Mouse (Mus musculus): ENCODE measurements around the gene Efnb3. TPM values are rescaled to one million over a fixed set of nuclear protein-coding genes. Genes with fewer than 3 reads are reported as not detected.

The Efnb3 gene
- total RNA-seq, 2 experiments from 2014 or later: 0.35 to 0.69 TPM

DNA sequence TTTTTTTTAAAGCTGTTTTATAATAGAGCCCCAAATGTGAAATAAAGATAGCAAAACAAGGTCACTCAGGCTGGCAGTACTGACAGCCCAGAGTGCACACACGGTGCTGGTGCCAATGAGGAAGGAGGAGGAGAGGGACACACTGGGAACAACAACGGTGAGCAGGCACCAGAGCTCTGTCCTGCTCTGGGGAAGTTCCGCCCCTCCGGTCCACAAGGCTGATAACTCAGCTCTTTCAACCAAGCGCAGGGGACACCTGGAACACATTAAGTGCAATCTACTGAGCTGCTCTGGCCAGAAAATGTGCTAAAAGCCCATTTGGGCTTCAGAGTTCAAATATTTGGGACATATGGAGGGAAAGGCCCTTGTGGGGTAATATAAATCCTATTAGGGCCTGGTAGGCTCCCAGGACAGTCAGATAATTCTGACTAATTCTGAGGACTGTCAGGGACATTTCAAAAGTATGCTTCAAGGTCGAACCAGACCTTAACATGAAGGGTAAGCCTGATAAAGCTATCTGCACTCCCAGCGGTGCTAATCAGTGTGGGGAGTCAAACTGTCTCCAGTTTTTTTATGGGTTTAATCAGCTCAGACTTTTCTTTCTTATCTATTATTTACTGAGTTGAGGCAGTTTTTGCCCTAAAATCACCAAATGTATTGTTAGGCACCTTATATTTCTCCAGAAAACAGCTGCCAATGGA, 49.1 kb downstream of the Efnb3 start:
- no peak for DNase-seq

Small RNA genes within 50 kb of the gene (microRNA-seq; reads per million reads assigned to microRNA genes)
- 0 reads per million in 2 experiments for gene Gm27493 (ENCODE audit: borderline replicate concordance in 2 of 2)

Other genes starting within 250 kb of the Efnb3 start
- 1 to 10 TPM; 1.2 to 2.5 TPM for gene Cntrob, start 236.4 kb downstream of the Efnb3 start, total RNA-seq (2021)
- gene Trappc1, start 236.2 kb downstream of the Efnb3 start, total RNA-seq (2021): 10 to 100 TPM; 39.6 to 48.3 TPM
- gene Kcnab3, start 233.9 kb downstream of the Efnb3 start, total RNA-seq (2021): under 1 TPM in 1 of 2 experiments, not detected in 1; 0.13 TPM
- under 1 TPM in 1 of 2 experiments, not detected in 1; 0.35 TPM for gene Rnf227, start 219.7 kb downstream of the Efnb3 start, total RNA-seq (2021)
- gene Chd3, start 190.8 kb downstream of the Efnb3 start, total RNA-seq (2021): 10 to 100 TPM; 12.0 to 13.9 TPM
- 10 to 100 TPM; 60.4 to 65.0 TPM for gene Naa38, start 164.7 kb downstream of the Efnb3 start, total RNA-seq (2021)
- 10 to 100 TPM; 26.5 to 26.9 TPM for gene Cyb5d1, start 164.6 kb downstream of the Efnb3 start, total RNA-seq (2021)
- gene Tmem88, start 162.0 kb downstream of the Efnb3 start, total RNA-seq (2021): 1 to 10 TPM; 6.1 to 7.0 TPM
- 10 to 100 TPM; 23.9 to 27.7 TPM for gene Kdm6b, start 146.5 kb downstream of the Efnb3 start, total RNA-seq (2021)
- gene Dnah2, start 11.1 kb downstream of the Efnb3 start, total RNA-seq (2021): under 1 TPM; 0.03 to 0.48 TPM
- 1 to 10 TPM; 3.4 to 3.7 TPM for gene Wrap53, start 20.1 kb upstream of the Efnb3 start, total RNA-seq (2021)
- 10 to 100 TPM; 12.2 to 12.7 TPM for gene Trp53, start 20.2 kb upstream of the Efnb3 start, total RNA-seq (2021)
- gene Atp1b2, start 45.7 kb upstream of the Efnb3 start, total RNA-seq (2021): 100 to 1,000 TPM; 365 to 378 TPM
- gene Shbg, start 57.7 kb upstream of the Efnb3 start, total RNA-seq (2021): under 1 TPM in 1 of 2 experiments, not detected in 1; 0.62 TPM
- gene Sat2, start 61.8 kb upstream of the Efnb3 start, total RNA-seq (2021): 1 to 10 TPM; 2.3 to 2.8 TPM
- 10 to 100 TPM; 76.0 to 77.1 TPM for gene Fxr2, start 72.8 kb upstream of the Efnb3 start, total RNA-seq (2021)
- gene Sox15, start 95.1 kb upstream of the Efnb3 start, total RNA-seq (2021): not detected
- 10 to 100 TPM in 1 of 2 experiments, 1 to 10 TPM in 1; 6.6 to 10.0 TPM for gene Mpdu1, start 102.4 kb upstream of the Efnb3 start, total RNA-seq (2021)
- gene Cd68, start 105.9 kb upstream of the Efnb3 start, total RNA-seq (2021): 1 to 10 TPM; 1.3 to 9.1 TPM
- gene Eif4a1, start 112.2 kb upstream of the Efnb3 start, total RNA-seq (2021): 100 to 1,000 TPM in 1 of 2 experiments, 10 to 100 TPM in 1; 99.8 to 102 TPM
- 10 to 100 TPM; 19.1 to 23.5 TPM for gene Senp3, start 121.9 kb upstream of the Efnb3 start, total RNA-seq (2021)
- 1 to 10 TPM in 1 of 2 experiments, under 1 TPM in 1; 0.67 to 1.5 TPM for gene Tnfsf13, start 125.6 kb upstream of the Efnb3 start, total RNA-seq (2021)
- gene Tnfsf12, start 135.6 kb upstream of the Efnb3 start, total RNA-seq (2021): 10 to 100 TPM in 1 of 2 experiments, 1 to 10 TPM in 1; 8.3 to 11.6 TPM
- gene Tnfsfm13, start 135.9 kb upstream of the Efnb3 start, total RNA-seq (2021): 1 to 10 TPM in 1 of 2 experiments, under 1 TPM in 1; 0.87 to 2.1 TPM
- 10 to 100 TPM; 24.7 to 27.5 TPM for gene Polr2a, start 198.4 kb upstream of the Efnb3 start, total RNA-seq (2021)
- gene Slc35g3, start 201.8 kb upstream of the Efnb3 start, total RNA-seq (2021): not detected
- 10 to 100 TPM; 23.0 to 28.1 TPM for gene Zbtb4, start 205.7 kb upstream of the Efnb3 start, total RNA-seq (2021)
- 10 to 100 TPM; 36.2 to 53.1 TPM for gene Chrnb1, start 235.7 kb upstream of the Efnb3 start, total RNA-seq (2021)
- 1 to 10 TPM; 6.3 to 6.7 TPM for gene Fgf11, start 241.7 kb upstream of the Efnb3 start, total RNA-seq (2021)
- under 1 TPM; 0.18 to 0.35 TPM for gene Tmem102, start 245.4 kb upstream of the Efnb3 start, total RNA-seq (2021)